Comparison of ENCODE assay signal across 8 mouse cellular contexts in the genomic region with DNA sequence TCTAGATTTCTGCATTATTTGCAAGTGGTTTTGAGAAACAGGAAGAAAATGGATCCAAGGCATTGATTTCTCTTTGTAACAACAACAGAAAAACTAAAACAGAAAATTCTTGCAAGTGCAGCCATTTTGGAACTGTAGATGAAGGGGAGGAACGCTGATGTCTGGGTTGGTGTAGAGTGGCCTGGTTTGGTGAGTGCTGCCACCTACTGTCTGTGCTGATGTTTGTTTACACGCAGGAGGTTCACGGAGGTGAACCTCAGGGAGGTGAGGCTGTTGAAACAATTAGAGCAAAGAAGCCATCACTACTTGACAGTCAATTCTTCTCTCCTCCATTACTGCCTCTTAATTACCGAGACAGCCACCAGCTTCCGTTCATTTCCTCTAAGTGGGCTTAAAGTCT. TPM values are rescaled to one million over a fixed set of nuclear protein-coding genes. Genes with fewer than 3 reads are reported as not detected.
DNase-seq lines count a peak whose midpoint lies in the region; ATAC-seq and TF ChIP-seq lines count a peak whose summit lies in the region.

No protein-coding gene starts in this region.

- no peak overlapping the region for H3K9ac ChIP-seq in intestine, embryonic 15.5 days
- no peak overlapping the region for H3K9ac ChIP-seq in liver, embryonic 13.5 days

- 30% methylated on average over 5 of the region's 5 CpGs for WGBS in intestine, embryonic 15.5 days
- 29% methylated on average over 5 of the region's 5 CpGs for WGBS in liver, embryonic 13.5 days (ENCODE audit: insufficient replicate concordance)

- no peak overlapping the region for H3K4me3 ChIP-seq in G1E (ENCODE audit: low read depth, low read length)
- H3K4me3 ChIP-seq in intestine, embryonic 15.5 days (replicated peaks) = no peak overlapping the region
- no peak overlapping the region for H3K4me3 ChIP-seq in liver, embryonic 13.5 days (replicated peaks)

- H3K4me2 ChIP-seq in intestine, embryonic 15.5 days (replicated peaks) = no peak overlapping the region
- H3K4me2 ChIP-seq in liver, embryonic 13.5 days = no peak overlapping the region

- peaks cover 71% of the 10 kb centered on the region for H3K36me3 ChIP-seq in G1E (replicated peaks)
- H3K36me3 ChIP-seq in intestine, embryonic 15.5 days = peaks cover 4% of the 10 kb centered on the region; the same call in 1 of the 2 replicates
- H3K36me3 ChIP-seq in liver, embryonic 13.5 days = no peaks in the 10 kb centered on the region; the same call in 1 of the 2 replicates

- no peaks in the 10 kb centered on the region for H3K27me3 ChIP-seq in G1E (ENCODE audit: insufficient read depth, low read length)
- H3K27me3 ChIP-seq in intestine, embryonic 15.5 days (replicated peaks) = no peaks in the 10 kb centered on the region
- no peaks in the 10 kb centered on the region for H3K27me3 ChIP-seq in liver, embryonic 13.5 days

- H3K9me3 ChIP-seq in G1E (replicated peaks) = no peaks in the 10 kb centered on the region
- no peaks in the 10 kb centered on the region for H3K9me3 ChIP-seq in intestine, embryonic 15.5 days
- no peaks in the 10 kb centered on the region for H3K9me3 ChIP-seq in liver, embryonic 13.5 days (replicated peaks)

- ATAC-seq in G1E (ENCODE audit: extremely low read depth, insufficient number of reproducible peaks, low FRiP score, poor library complexity, severe bottlenecking) = no peak
- peak; percentile 65; the same call in 1 of the 2 replicates for ATAC-seq in intestine, embryonic 15.5 days
- ATAC-seq in liver, embryonic 13.5 days (ENCODE audit: low read depth) = no peak

- DNase-seq in 416B (ENCODE audit: low read depth) (peak; percentile 77), G1E (ENCODE audit: low spot score) (no peak)
- DNase-seq in cerebellum, adult 9-10 months = peak; percentile 73
- peak; percentile 69 for DNase-seq in gastrocnemius, adult 18-20 months (ENCODE audit: low spot score)
- peak; percentile 28 for DNase-seq in liver, embryonic 13.5 days
- peak; percentile 56 for DNase-seq in neural tube, embryonic 10.5 days (ENCODE audit: extremely low spot score, low spot score)
- DNase-seq in thymus, postnatal 4 days = peak; percentile 85

- TF ChIP-seq CTCF in G1E (IDR thresholded peaks at IDR 0.05; ENCODE audit: low read depth, low read length) = peak; percentile 27; the same call in 1 of the 2 replicates

- peaks cover 21% of the 10 kb centered on the region for H3K4me1 ChIP-seq in G1E (ENCODE audit: insufficient read depth, low read depth, low read length)
- no peaks in the 10 kb centered on the region for H3K4me1 ChIP-seq in intestine, embryonic 15.5 days (replicated peaks)
- H3K4me1 ChIP-seq in liver, embryonic 13.5 days (replicated peaks) = peaks cover 16% of the 10 kb centered on the region

- H3K27ac ChIP-seq in intestine, embryonic 15.5 days = no peak overlapping the region
- H3K27ac ChIP-seq in liver, embryonic 13.5 days = no peak overlapping the region

RNA-seq across cellular contexts. Expression of a gene that starts 54.7 kb away (rescaled TPM):
- total RNA-seq in G1E (2014; fragmentation: Nextera tagmentation) = not detected in 2 replicates
- total RNA-seq in G1E (2017) = not detected in 2 replicates
- not detected in 2 replicates for polyA plus RNA-seq in G1E (2012)
- total RNA-seq in gastrocnemius, adult 18-20 months (2021) = 10 to 100 TPM; 33.4 to 36.0 TPM
- polyA plus RNA-seq in intestine, embryonic 15.5 days (2015; fragmentation: Nextera tagmentation; extraction: Ambion mirVana) = not detected in 2 replicates
- not detected in 2 replicates for polyA plus RNA-seq in liver, embryonic 13.5 days (2015; fragmentation: Nextera tagmentation; extraction: Ambion mirVana)
